Mouse (Mus musculus) adrenal gland, adult 8-10 months (tissue): Measurements from ENCODE around the gene Lce1a2. TPM values are rescaled to one million over a fixed set of nuclear protein-coding genes. Genes with fewer than 3 reads are reported as not detected.
"Not testable (repeated sequence)": the region's sequence is repeated elsewhere in the genome, so short reads cannot be mapped to it uniquely, and the experiment has no call there.

Experiments
- DNase-seq: peaks from one replicate; pipeline ENCODE4 v3.0.0; 2022
- total RNA-seq, 4 experiments: library from RNA; stranded (reverse); gene quantifications; 2 replicates each; pipeline ENCODE4 v1.2.4; 2022

The Lce1a2 gene
- not detected for total RNA-seq

DNA sequence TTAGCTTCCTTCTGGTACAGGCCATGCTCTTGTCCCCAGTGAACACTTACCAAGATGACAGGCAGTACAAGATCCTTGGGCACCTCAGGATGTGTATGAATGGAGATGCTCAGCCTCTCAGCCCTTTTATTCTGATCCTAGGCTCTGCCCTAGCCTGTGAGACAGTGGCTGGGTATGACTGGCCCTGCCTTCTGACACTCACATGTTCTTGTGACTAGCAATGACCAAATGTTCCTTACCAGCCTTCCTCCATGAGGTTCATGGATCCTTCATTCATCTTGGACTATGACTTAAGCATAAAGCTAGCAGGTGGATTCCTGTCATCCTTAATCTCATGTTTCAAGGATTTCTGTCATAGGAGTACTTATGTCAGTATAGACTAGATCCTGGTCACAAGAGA lies at the start of gene Lce1a2:
Lce1a2 (minus strand) TSS at position 101 of the 400 bp plus-strand sequence.
- no peak for DNase-seq

DNA sequence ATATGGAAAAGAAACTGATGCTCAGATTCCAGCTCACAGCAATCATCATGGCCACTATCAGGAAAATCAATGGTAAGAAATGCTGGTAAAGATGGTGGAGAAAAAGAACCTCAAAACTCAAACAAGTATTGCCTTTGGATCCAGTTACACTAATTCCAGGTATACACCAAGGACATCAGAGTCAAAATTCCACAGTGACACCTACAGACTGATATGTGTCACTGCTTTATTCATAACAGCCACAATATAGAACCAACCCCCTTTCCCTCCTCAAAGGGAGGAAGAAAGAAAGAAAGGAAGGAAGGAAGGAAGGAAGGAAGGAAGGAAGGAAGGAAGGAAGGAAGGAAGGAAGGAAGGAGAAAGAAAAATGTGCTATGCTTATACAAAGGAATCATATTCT lies 45.0 kb upstream of the Lce1a2 start:
- DNase-seq = no peak

DNA sequence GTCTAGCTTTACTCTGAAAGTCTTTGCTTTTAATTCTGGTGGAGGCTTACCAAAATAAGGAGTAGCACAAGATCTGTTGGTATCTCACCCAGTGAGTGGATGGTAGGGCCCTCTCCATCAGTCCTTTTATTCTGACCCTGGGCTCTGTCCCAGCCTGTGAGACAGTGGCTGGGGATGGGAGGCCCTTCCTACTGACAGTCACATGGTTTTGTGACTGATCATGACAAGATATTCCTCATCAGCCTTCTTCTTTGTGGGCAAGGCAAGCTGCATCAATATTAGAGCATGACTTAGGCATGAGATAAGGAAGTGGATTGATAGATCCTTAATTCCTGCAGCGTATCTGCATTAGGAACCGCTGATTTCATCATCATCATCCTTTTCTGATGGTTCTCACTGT lies 38.9 kb upstream of the Lce1a2 start, which contains the start of gene Lce1e:
Lce1e (minus strand) TSS at position 101 of the 400 bp plus-strand sequence.
- no peak for DNase-seq

DNA sequence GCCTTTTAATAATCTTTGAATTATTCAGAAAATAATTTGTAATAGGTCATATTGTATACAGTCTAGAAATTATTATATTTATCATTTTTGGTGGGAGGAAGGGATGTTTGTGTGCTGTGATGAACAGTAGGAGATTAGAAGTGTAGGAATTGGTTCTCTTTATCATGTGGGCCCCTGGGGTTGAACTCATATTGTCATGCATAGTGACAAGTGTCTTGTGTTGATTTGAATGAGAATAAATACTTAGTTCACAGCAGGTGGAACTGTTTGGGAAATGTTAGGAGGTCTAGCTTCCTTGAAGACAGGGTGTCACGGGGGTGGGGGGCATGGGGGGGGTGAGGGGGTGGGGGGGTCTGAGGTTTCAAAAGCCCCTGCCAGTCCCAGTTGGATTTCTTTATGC lies 24.5 kb upstream of the Lce1a2 start:
- no peak for DNase-seq

DNA sequence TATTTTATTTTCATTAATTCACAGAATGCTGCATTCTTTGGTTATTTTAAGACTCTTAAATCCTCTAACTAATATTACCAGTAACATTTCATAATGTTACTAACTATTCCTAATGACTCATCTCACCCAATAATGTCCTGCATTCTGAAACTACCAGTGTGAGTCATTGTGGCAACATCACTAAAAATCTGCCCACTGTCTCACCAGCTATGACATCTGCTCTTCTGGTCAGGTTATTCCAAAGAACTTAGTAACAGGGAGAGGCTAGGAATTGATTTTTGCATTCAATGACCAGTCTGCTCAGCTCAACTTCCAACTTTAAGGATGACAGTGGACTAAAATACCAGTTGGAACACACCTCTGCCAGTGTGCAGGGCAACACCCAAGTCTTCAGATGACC lies 21.6 kb upstream of the Lce1a2 start:
- no peak for DNase-seq

DNA sequence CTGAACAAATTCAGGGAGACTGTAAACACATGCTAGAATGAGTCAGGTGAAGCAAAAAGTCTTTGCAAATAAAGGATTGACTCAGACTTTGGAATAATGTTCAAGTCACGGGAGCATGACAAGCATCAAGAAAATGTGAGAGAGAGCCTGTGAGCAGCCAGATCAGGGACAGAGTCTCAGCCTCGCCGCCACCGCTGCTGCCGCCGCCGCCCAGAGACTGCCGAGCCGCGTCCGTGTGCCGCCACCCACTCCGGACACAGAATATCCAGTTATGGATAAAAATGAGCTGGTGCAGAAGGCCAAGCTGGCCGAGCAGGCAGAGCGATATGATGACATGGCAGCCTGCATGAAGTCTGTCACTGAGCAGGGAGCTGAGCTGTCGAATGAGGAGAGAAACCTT lies 19.0 kb upstream of the Lce1a2 start:
- not testable (repeated sequence) for DNase-seq

DNA sequence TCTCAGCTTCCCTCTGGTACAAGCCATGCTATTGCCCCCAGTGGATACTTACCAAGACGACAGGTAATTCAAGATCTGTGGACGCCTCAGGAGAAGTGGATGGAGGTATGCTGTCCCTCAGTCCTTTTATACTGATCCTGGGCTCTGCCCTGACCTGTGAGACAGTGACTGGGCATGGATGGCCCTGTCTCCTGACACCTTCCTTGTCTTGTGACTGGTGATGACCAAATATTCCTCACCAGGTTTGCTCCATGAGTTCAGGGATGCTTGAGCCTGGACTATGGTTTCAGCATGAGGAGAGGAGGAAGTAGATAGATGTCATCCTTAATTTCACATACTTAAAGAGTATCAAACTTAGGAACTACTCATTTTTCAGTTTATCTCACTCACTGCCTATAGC lies 17.0 kb upstream of the Lce1a2 start, which contains the start of gene Lce1d:
Lce1d (minus strand) TSS at position 101 of the 400 bp plus-strand sequence.
- DNase-seq = no peak

DNA sequence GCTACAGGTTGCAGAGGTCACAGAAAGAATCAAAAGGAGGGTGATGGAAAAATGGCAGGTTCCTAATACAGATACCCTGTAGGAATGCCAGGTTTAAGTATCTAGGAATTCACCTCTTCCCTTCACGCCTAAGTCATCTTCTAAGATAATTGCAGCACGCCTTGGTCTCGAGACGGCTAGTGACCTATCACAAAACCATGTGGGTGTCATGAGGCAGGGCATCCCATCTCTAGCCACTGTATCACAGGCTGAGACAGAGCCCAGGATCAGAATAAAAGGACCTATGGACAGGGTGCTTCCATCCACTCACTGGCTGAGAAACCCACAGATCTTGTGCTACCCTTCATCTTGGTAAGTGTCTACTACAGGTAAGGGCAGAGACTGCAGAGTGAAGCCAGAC lies 8.8 kb upstream of the Lce1a2 start, which contains the start of gene Lce1c:
Lce1c (plus strand) TSS at position 301 of the 400 bp plus-strand sequence.
- DNase-seq = no peak

DNA sequence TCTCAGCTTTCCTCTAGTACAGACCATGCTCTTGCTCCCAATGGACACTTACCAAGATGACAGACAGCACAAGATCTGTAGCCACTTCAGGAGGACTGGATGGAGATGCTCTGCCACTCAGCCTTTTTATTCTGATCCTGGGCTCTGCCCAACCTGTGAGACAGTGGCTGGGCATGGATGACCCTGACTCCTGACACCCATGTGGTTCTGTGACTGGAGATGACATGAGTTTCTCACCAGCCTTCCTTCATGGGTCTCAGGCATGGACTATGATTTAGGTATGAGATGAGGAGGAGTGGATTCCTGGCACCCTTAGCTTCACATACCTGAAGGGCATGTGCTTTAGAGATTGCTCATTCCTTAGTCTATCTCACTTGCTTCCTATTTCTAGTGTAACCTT lies 13.3 kb downstream of the Lce1a2 start, which contains the start of gene Lce1b:
Lce1b (minus strand) TSS at position 101 of the 400 bp plus-strand sequence.
- DNase-seq = no peak

DNA sequence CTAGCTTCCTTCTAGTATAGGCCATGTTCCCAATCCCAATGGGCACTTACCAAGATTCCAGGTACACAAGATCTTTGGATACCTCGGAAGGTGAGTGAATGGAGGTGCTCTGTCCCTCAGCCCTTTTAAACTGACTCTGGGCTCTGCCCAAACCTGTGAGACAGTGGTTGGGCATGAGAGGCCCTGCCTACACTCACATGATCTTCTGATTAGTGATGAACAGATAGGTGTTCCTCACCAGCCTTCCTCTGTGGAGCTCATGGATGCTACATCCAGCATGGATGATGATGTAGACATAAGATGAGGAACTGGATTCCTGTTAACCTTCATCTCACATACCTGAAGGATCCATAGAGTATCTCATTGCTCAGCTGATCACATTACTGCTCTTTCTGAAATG lies 21.9 kb downstream of the Lce1a2 start, which contains the start of gene Lce1a1:
Lce1a1 (minus strand) TSS at position 101 of the 400 bp plus-strand sequence.
- no peak for DNase-seq

DNA sequence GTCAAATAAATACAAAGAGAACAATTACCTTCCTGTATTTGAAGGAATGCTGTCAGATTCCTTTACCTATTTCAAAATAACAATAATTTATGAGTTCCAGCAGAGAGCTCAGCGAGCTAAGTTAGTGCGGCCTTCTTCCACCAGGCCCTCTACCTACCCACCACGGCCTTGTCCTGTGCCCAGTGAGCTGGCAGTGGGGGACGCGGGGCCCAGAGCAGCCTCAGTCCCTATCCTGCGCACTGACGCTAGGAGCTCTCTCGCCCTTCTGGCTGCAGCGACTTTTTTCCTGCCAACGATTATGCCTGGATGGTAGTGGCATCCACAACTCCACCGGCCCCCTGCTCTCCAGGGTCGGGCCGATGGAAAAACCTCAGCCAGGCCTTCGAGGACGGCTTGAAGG lies 30.3 kb downstream of the Lce1a2 start:
- DNase-seq = no peak

DNA sequence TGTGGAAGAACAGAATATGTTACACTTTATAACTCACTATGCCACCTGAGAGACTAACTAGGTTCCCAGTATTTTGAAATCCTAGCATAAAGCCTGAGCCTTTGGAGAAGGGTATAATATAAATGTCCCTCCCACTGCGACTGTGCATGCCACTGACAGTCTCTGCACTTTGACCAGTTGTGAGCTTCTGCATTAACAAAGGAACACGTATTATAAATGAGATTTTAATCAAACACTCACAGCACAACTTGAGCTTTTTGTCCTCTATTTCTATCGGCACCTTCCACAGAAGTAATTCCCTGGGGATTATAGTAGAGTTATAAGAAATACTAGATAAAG lies 31.5 kb downstream of the Lce1a2 start:
- no peak for DNase-seq

DNA sequence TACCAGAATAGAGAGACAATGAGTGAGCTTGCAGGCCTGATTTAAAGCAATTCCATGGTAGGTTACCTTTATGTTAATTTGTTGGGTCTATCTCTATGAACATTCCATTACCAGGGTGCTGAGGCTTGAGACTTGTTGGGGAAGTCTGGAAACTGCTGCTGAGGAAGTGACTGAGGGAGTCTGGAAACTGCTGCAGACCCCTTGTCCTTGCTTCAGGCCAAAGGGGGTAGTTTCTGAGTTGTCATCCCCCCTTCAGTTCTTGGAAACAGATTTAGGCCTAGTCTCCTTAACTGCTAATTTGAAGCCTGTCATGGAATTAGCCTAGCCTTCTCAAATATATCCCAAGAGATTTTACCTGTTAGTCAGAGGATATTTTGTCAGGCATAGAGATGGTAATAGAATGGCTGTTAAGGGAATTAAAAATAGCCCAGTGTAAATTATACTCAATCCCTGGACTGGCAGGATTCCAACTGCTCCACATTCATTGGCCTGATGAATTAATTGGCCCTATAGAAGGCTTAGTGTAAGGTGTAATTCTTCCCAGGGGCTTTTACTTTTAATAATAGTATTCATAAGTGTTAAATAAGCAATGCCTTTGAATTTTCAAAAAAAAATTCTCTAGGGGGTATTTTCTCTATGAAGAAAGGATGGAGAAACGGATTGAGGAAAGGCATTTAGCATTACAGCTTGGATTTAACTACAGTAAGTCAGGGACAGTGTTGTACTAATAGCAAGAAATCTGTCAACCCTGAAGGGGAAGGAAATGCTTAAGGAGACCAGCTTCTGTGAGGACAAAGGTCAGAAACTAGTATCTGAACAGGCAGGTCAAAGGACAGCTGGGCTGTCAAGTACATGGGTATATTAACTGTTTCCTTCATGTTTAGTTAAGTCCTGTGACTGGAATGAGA lies 32.1 kb downstream of the Lce1a2 start:
- no peak for DNase-seq

DNA sequence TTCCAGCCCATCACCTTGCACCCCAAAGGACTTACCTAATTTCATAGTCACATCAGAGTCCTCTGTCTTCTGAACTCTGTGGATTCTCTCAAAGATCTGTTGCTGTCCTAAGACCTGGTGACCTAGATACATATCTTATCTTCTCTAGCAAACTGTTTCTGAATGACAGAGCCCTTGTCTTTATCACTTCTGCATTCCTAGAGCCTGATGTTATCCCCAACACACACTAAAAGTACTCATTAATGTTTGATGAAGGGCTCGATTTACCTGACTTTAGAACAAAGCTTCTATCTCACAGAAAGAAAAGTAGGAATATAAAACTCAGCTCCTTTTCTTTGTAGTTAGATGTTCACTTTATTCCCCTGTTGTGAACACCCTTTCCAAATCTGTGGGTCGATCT lies 48.6 kb downstream of the Lce1a2 start, which contains the start of gene Lce6a:
Lce6a (minus strand) TSS at position 101 of the 400 bp plus-strand sequence.
- no peak for DNase-seq

Other genes starting within 250 kb of the Lce1a2 start
- 1 to 10 TPM; 2.6 to 7.5 (median 4.1) TPM for gene Gm9774, start 240.9 kb downstream of the Lce1a2 start, total RNA-seq
- gene Sprr2k, start 237.7 kb downstream of the Lce1a2 start, total RNA-seq = not detected
- not detected for gene Sprr1b, start 231.5 kb downstream of the Lce1a2 start, total RNA-seq
- gene Sprr3, start 211.6 kb downstream of the Lce1a2 start, total RNA-seq = not detected
- gene Sprr1a, start 184.4 kb downstream of the Lce1a2 start, total RNA-seq = not detected
- gene Sprr4, start 169.8 kb downstream of the Lce1a2 start, total RNA-seq = not detected
- not detected for gene 2310046K23Rik, start 135.8 kb downstream of the Lce1a2 start, total RNA-seq
- not detected for gene Ivl, start 96.6 kb downstream of the Lce1a2 start, total RNA-seq
- not detected for gene Smcp, start 81.3 kb downstream of the Lce1a2 start, total RNA-seq
- gene 2210017I01Rik, start 62.8 kb downstream of the Lce1a2 start, total RNA-seq = not detected
- gene Lce6a, start 48.7 kb downstream of the Lce1a2 start, total RNA-seq = not detected
- gene Lce1a1, start 22.0 kb downstream of the Lce1a2 start, total RNA-seq = not detected
- gene Lce1b, start 13.4 kb downstream of the Lce1a2 start, total RNA-seq = not detected
- gene Lce1c, start 8.9 kb upstream of the Lce1a2 start, total RNA-seq = not detected
- not detected for gene Lce1d, start 16.9 kb upstream of the Lce1a2 start, total RNA-seq
- not detected for gene Lce1e, start 38.8 kb upstream of the Lce1a2 start, total RNA-seq
- not detected for gene Lce1f, start 50.0 kb upstream of the Lce1a2 start, total RNA-seq
- not detected for gene Gm38119, start 68.8 kb upstream of the Lce1a2 start, total RNA-seq
- gene Lce1g, start 82.0 kb upstream of the Lce1a2 start, total RNA-seq = not detected
- gene Lce1h, start 94.8 kb upstream of the Lce1a2 start, total RNA-seq = not detected
- not detected for gene Lce1i, start 108.6 kb upstream of the Lce1a2 start, total RNA-seq
- gene Lce1j, start 120.2 kb upstream of the Lce1a2 start, total RNA-seq = not detected
- not detected for gene Lce1k, start 137.6 kb upstream of the Lce1a2 start, total RNA-seq
- not detected for gene Kprp, start 156.9 kb upstream of the Lce1a2 start, total RNA-seq
- gene Lce1l, start 181.0 kb upstream of the Lce1a2 start, total RNA-seq = not detected
- not detected for gene 2310050C09Rik, start 199.9 kb upstream of the Lce1a2 start, total RNA-seq